Mouse (Mus musculus): ENCODE measurements around the gene Dio1. TPM values are rescaled to one million over a fixed set of nuclear protein-coding genes. Genes with fewer than 3 reads are reported as not detected.

Gene Dio1
- polyA plus RNA-seq, 1 experiment: not detected

DNA sequence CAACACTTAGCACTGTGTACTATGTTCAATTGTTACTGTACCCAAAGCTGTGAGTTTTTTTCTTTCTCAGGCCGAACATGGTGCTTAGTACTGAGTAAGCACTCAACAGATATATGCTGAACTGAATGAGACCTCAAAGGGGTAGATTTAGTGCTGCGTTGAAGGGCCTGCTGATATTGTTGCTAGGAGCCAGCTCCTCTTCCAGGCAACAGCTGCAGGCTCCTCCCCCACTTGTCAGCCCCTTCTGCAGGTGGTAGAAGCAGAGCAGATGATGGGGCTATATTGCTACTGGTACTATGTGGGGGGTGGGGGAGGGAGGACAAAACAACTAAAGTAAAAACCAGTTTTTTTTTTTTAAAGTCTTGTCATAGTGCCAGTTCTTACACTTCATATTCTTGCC is 57.5 kb downstream of the Dio1 start:
- no peak for DNase-seq (ENCODE audit: extremely low spot score in 1 of 2, low spot score in 1 of 2)

DNA sequence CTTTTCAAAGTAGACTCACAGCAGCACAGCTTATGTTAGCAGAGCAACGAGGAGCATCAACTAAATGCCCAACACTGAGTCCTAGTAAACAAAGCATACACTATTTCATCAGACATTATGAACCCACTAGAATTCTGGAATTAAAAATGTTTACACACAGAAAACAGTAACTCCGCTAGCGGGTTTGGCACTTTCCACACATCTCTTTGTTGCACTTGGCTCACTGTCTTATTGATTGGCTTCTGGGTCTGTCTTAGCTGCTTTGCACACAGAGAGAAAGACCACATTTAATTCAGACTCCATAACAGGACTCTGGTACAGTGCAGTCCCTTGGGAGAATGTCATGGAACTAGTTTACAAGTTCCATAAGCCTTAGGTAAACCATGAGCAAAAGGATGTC is 58.9 kb downstream of the Dio1 start:
- no peak for DNase-seq (ENCODE audit: extremely low spot score in 1 of 2, low spot score in 1 of 2)

DNA sequence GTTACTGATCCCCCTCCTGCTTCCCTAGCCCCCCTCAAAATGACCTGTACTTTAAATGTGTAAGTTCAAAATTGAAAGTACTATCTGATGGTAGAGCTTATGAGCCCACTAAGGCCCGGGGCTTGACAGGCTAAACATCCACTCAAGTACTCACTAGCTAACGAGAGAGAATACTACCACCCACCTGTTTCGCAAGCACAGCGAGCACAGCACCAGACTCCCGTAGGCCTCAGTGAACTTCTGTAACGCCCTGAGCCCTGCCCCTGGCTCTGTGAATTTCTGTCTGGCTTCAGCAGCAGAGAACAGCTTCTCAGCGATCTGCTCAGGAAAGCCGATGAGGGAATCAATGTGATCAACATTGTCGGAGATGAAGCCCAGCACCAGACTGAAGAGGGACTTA is 59.9 kb downstream of the Dio1 start:
- DNase-seq (ENCODE audit: extremely low spot score in 1 of 2, low spot score in 1 of 2): no peak

DNA sequence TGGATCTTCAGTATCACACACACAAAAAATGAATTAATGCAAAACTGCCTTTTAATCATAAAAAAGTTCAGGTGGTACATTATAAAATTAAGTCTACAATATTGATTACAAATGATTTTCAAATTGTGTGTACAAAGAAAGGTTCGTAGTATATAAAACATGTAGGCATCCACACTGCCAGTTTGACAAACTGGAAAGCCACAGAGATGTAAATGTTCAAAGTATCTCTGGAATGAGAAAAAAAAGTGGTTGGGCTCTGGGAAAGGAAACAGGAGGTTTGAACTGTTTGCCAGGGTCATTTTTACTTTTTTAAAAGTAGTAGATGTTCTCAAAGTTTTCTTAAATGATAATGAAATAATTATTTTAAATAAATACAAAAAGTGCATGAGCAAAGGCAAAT is 60.9 kb downstream of the Dio1 start:
- DNase-seq (ENCODE audit: extremely low spot score in 1 of 2, low spot score in 1 of 2): no peak

DNA sequence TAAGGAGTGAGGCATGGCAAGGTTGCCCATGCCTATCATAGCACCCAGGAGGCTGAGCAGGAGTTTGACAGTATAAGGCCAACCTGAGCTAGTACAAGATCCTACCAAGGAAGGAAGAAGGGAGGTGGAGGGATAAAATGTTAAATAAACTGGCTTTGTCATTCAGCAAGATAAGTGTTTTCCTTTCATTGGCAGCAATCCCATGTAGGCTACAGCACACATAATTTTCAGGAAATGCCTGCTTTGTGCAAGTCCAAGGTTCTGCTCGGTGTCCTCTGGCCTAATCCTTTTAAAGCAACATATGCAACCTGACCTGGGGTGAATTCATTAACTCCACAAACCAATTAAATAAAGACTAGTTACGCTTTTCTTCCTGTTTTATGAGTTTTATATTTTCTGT is 61.6 kb downstream of the Dio1 start:
- no peak for DNase-seq (ENCODE audit: extremely low spot score in 1 of 2, low spot score in 1 of 2)

DNA sequence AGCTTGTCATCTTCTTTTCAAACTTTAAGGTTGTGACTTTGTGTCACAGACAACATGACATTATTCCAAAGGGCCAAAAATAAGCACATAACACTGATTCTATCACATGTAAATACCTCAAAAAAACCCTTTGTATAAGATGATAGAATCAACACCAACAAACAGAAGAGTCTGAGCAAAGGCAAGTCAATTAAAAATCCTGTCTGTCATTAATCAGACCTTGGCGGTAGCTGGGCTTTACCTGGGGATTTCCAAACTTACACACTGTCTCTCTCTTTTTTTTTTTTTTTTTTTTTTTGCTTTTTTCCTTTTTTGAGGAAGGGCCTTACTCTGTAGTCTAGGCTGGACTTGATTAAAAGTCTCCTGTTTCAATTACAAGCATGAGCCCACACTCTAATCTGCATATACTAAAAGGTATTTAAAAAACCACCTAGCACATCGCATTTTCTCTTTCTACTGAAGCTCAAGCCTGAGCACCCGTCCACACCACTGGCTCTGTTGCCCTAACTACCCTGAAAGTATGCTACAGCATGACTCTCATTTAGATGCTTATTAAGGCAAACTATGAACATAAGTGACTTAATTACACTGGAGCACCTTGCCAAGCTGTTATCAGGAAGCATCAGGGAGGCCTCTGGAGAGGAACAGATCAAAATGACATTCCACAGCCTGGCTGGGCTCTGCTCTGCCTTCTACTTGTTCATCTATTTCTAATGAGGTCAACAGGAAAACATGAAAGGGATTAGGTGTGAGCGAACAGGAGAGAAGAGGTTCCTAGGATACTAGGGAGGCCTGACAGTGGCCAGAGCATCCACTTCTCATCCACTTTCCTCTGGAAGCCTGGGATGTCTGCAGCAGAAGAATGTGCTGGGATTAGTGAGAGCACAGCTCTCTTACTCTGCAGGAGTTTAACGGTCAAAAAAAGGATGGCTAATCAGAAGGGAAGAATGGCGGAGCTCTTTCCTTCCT is 63.3 kb downstream of the Dio1 start:
- no peak for DNase-seq (ENCODE audit: extremely low spot score in 1 of 2, low spot score in 1 of 2)

Other genes with a start within 250 kb of the Dio1 start
- 72.7 and 76.4 TPM in 2 replicates for gene Mrpl37, start 240.3 kb downstream of the Dio1 start, polyA plus RNA-seq (2012; rRNA removed)
- gene Cyb5rl, start 240.2 kb downstream of the Dio1 start, polyA plus RNA-seq (2012; rRNA removed): 5.0 and 7.8 TPM in 2 replicates
- 0.06 TPM in 1 of 2 replicates, not detected in the other for gene Cdcp2, start 210.3 kb downstream of the Dio1 start, polyA plus RNA-seq (2012; rRNA removed)
- gene Tmem59, start 128.8 kb downstream of the Dio1 start, polyA plus RNA-seq (2012; rRNA removed): 224 and 231 TPM in 2 replicates
- 7.2 and 8.1 TPM in 2 replicates for gene Tceanc2, start 128.1 kb downstream of the Dio1 start, polyA plus RNA-seq (2012; rRNA removed)
- 0.10 TPM in 1 of 2 replicates, not detected in the other for gene Ldlrad1, start 98.0 kb downstream of the Dio1 start, polyA plus RNA-seq (2012; rRNA removed)
- 20.6 and 21.8 TPM in 2 replicates for gene Lrrc42, start 53.6 kb downstream of the Dio1 start, polyA plus RNA-seq (2012; rRNA removed)
- 18.2 and 19.0 TPM in 2 replicates for gene Hspb11, start 53.6 kb downstream of the Dio1 start, polyA plus RNA-seq (2012; rRNA removed)
- 43.2 and 48.8 TPM in 2 replicates for gene Yipf1, start 7.2 kb upstream of the Dio1 start, polyA plus RNA-seq (2012; rRNA removed)
- 11.9 and 12.5 TPM in 2 replicates for gene Ndc1, start 60.6 kb upstream of the Dio1 start, polyA plus RNA-seq (2012; rRNA removed)
- gene Glis1, start 127.4 kb upstream of the Dio1 start, polyA plus RNA-seq (2012; rRNA removed): 0.76 and 1.2 TPM in 2 replicates

Measured in frontal cortex, adult 2 months (tissue).